Mouse (Mus musculus) midbrain, postnatal 0 days (tissue): Measurements from ENCODE around the gene Tsr1. TPM values are rescaled to one million over a fixed set of nuclear protein-coding genes. Genes with fewer than 3 reads are reported as not detected.

Experiments
- ATAC-seq: fragments of 200-750 bp; cut with Nextera tagmentation; 2 replicates; pipeline ENCODE4 v1.8.0; 2017; ENCODE audit warnings: moderate number of reproducible peaks, mild to moderate bottlenecking, moderate TSS enrichment, moderate library complexity; ENCODE audit not compliant: low FRiP score
- DNase-seq: peaks from one replicate; pipeline ENCODE4 v3.0.0-alpha.2; 2015; ENCODE audit warnings: low spot score
- H3K27ac ChIP-seq: fragments of 300-500 bp; sonication (generic); 2 replicates; pipeline ENCODE4 v1.5.1; 2014; ENCODE audit warnings: low read depth, mild to moderate bottlenecking, low read length, mixed read lengths
- H3K27me3 ChIP-seq: fragments of 300-500 bp; sonication (generic); 2 replicates; pipeline ENCODE4 v1.6.1; 2014; ENCODE audit warnings: low read length, control low read depth, mixed read lengths; ENCODE audit not compliant: insufficient read depth
- H3K36me3 ChIP-seq: fragments of 300-500 bp; sonication (generic); 2 replicates; pipeline ENCODE4 v1.6.1; 2014; ENCODE audit warnings: low read length, control low read depth, mixed read lengths; ENCODE audit not compliant: insufficient read depth
- H3K4me1 ChIP-seq: fragments of 300-500 bp; sonication (generic); 2 replicates; pipeline ENCODE4 v1.6.1; 2014; ENCODE audit warnings: mild to moderate bottlenecking, control low read depth, antibody characterized with exemption, low read length, mixed read lengths; ENCODE audit not compliant: insufficient read depth
- H3K4me2 ChIP-seq: fragments of 300-500 bp; sonication (generic); 2 replicates; pipeline ENCODE4 v1.6.1; 2014; ENCODE audit warnings: low read depth, mild to moderate bottlenecking, low read length, mixed read lengths; ENCODE audit not compliant: poor library complexity, severe bottlenecking
- H3K4me3 ChIP-seq: fragments of 300-500 bp; sonication (generic); 2 replicates; pipeline ENCODE4 v1.5.1; 2014; ENCODE audit warnings: low read depth, mild to moderate bottlenecking, low read length, moderate library complexity
- H3K9ac ChIP-seq: fragments of 300-500 bp; sonication (generic); replicated peaks from 2 replicates; pipeline ENCODE4 v1.6.1; 2014; ENCODE audit warnings: mild to moderate bottlenecking, low read length, moderate library complexity, mixed read lengths; ENCODE audit not compliant: poor library complexity, severe bottlenecking
- H3K9me3 ChIP-seq: fragments of 300-500 bp; sonication (generic); 2 replicates; pipeline ENCODE4 v1.6.1; 2016; ENCODE audit warnings: low read length, control low read depth
- CTCF ChIP-seq: IDR thresholded peaks from 2 replicates; pipeline ENCODE4 v1.5.1; 2016; ENCODE audit warnings: antibody characterized with exemption, mild to moderate bottlenecking
- WGBS: fragments of 180-500 bp; shearing (Covaris S2); extraction: QIAGEN DNeasy Blood & Tissue Kit; methylation state at CpG from one replicate; pipeline ENCODE4 v1.1.7; 2014; 5-methylcytosine and 5-hydroxymethylcytosine counted together
- polyA plus RNA-seq: library from polyadenylated mRNA; unstranded; fragments of >200 nt; fragmentation: Nextera tagmentation; extraction: Ambion mirVana; gene quantifications from 2 replicates; pipeline ENCODE4 v1.2.1, GENCODE M21; 2015
- total RNA-seq: library from RNA; depleted of rRNA; stranded (reverse); fragments of >200 nt; gene quantifications from 2 replicates; pipeline ENCODE4 v1.2.3, GENCODE M21; 2014

The Tsr1 gene
- total and polyA plus RNA-seq, 2 experiments from 2014 or later, result 22.9 to 23.6 TPM

- TF ChIP-seq CTCF, result no peak
- H3K27ac ChIP-seq, result no peak overlapping the region
- no peak overlapping the region for H3K4me2 ChIP-seq
- H3K4me1 ChIP-seq, result peaks cover 5% of the 10 kb centered on the region; the same call in 1 of the 2 replicates
- DNase-seq, result no peak
- no peak for ATAC-seq
- WGBS, result 84% methylated on average over 4 of the region's 4 CpGs
- no peaks in the 10 kb centered on the region for H3K27me3 ChIP-seq
- H3K36me3 ChIP-seq, result peaks cover 2% of the 10 kb centered on the region; the same call in 1 of the 2 replicates
- H3K9me3 ChIP-seq, result no peaks in the 10 kb centered on the region
- no peak overlapping the region for H3K9ac ChIP-seq
- no peak overlapping the region for H3K4me3 ChIP-seq
Measured at GRCm38 (mm10) chr11:74894619-74895018, 3.3 kb upstream of the Tsr1 start.

DNA sequence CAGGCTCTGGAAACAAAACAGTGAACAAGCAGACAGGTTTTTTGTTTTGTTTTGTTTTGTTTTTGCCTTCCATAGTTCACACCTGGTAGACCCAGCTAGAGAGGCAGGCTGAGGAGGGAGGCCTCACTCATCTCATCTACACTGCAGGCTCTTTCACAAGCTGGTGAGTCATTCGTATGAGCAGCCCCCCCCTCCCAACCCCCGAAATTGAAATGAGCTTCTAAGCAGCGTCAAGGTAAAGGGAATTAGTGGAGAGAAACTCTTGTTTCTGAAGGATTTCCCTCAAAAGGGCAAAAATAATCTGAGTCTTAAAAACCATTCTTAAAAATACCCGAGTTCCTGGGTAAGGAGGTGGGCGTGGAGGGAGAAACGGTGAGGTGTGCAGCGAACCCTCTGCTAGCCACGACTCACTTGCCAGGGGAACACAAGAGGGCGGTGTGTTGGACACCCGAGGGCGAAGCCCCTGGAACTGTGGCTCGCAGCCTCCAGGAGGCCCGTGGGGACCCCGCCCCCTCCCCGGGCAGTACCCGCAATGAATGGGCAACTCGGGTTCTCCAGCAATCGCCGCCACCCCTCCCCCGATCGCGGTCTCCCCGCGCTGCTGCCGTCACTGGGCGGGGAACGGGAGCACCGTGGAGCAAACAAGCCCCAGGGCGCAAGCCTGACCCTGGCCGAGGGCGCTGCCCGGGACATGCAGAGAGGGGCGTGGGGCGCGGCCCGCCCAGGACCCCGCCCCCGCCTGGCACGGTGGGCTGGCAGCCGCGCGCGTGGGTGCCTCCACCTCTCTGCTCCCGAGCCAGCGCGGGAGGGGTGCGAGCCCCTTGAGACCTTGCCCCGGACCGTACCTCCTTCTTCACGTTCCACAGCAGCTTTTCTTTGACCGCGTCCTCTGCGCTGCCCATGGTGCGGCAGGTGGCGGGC is 1.6 kb upstream of the Tsr1 start:
- Histone ChIP-seq H3K27me3 (no peaks in the 10 kb centered on the region), H3K4me3 (peak overlapping the region; percentile 79), H3K9me3 (no peaks in the 10 kb centered on the region), H3K27ac (peak overlapping the region; percentile 94), H3K36me3 (peaks cover 17% of the 10 kb centered on the region), H3K4me2 (peak overlapping the region; percentile 73), H3K4me1 (peaks cover 5% of the 10 kb centered on the region; the same call in 1 of the 2 replicates), H3K9ac (peak overlapping the region; percentile 84)
- TF ChIP-seq CTCF, result peak; percentile 57
- under 1% methylated on average over 47 of the region's 55 CpGs for WGBS
- ATAC-seq, result peak; percentile 64
- peak; percentile 66 for DNase-seq

- ATAC-seq, result peak; percentile 80
- 1% methylated on average over 61 of the region's 74 CpGs for WGBS
- Histone ChIP-seq H3K9me3 (no peaks in the 10 kb centered on the region), H3K9ac (peak within 1 kb of the TSS; percentile 84), H3K36me3 (peaks cover 23% of the 10 kb centered on the region), H3K4me2 (peak within 1 kb of the TSS; percentile 73), H3K27me3 (no peaks in the 10 kb centered on the region), H3K4me3 (peak within 1 kb of the TSS; percentile 79), H3K4me1 (peaks cover 5% of the 10 kb centered on the region; the same call in 1 of the 2 replicates), H3K27ac (peak within 1 kb of the TSS; percentile 94)
- DNase-seq, result peak; percentile 73
- TF ChIP-seq CTCF, result no peak
Measured at GRCm38 (mm10) chr11:74896901-74897677, 782 bp upstream of the Tsr1 start, which contains the start of gene Sgsm2. Sgsm2 (minus strand) TSS chr11:74897060.

GRCm38 (mm10) chr11:74898517-74898827 is 601 bp downstream of the Tsr1 start:
- H3K4me2 ChIP-seq, result peak overlapping the region; percentile 73
- peak overlapping the region; percentile 79 for H3K4me3 ChIP-seq
- no peaks in the 10 kb centered on the region for H3K27me3 ChIP-seq
- ATAC-seq (no peak), DNase-seq (no peak)
- H3K9me3 ChIP-seq, result no peaks in the 10 kb centered on the region
- peaks cover 33% of the 10 kb centered on the region for H3K36me3 ChIP-seq
- peak overlapping the region; percentile 84 for H3K9ac ChIP-seq
- TF ChIP-seq CTCF, result no peak
- peaks cover 5% of the 10 kb centered on the region; the same call in 1 of the 2 replicates for H3K4me1 ChIP-seq
- 0% methylated on average over 7 of the region's 7 CpGs for WGBS
- H3K27ac ChIP-seq, result peak overlapping the region; percentile 94; the same call in 1 of the 2 replicates

- no peak overlapping the region for H3K4me2 ChIP-seq
- ATAC-seq, result no peak
- peaks cover 62% of the 10 kb centered on the region for H3K36me3 ChIP-seq
- WGBS, result 94% methylated on average over 6 of the region's 6 CpGs
- no peak overlapping the region for H3K9ac ChIP-seq
- no peak overlapping the region for H3K4me3 ChIP-seq
- no peaks in the 10 kb centered on the region for H3K4me1 ChIP-seq
- no peaks in the 10 kb centered on the region for H3K9me3 ChIP-seq
- no peak for DNase-seq
- TF ChIP-seq CTCF, result no peak
- no peak overlapping the region for H3K27ac ChIP-seq
- H3K27me3 ChIP-seq, result no peaks in the 10 kb centered on the region
Measured at GRCm38 (mm10) chr11:74901555-74901954, 3.7 kb downstream of the Tsr1 start.
